Mouse (Mus musculus): Measurements from ENCODE around the gene 1700003F12Rik. TPM values are rescaled to one million over a fixed set of nuclear protein-coding genes. Genes with fewer than 3 reads are reported as not detected.
A peak's percentile ranks its signal among the peaks of the same experiment; 100 is the strongest.

1700003F12Rik gene
- not detected for total RNA-seq (2022)

- DNase-seq (ENCODE audit: low spot score in 2 of 2), result no peak
Observed at GRCm38 (mm10) chr2:154546711-154547110, at the start of gene 1700003F12Rik. Gene 1700003F12Rik, plus strand, starts transcription at chr2:154547085.

- DNase-seq (ENCODE audit: low spot score in 2 of 2), result no peak
Observed at GRCm38 (mm10) chr2:154498571-154498970, 48.3 kb upstream of the 1700003F12Rik start.

GRCm38 (mm10) chr2:154499717-154500247 is 47.1 kb upstream of the 1700003F12Rik start:
- DNase-seq (ENCODE audit: low spot score in 2 of 2), result no peak

- DNase-seq (ENCODE audit: low spot score in 2 of 2), result no peak
Observed at GRCm38 (mm10) chr2:154500758-154501157, 46.1 kb upstream of the 1700003F12Rik start.

GRCm38 (mm10) chr2:154507076-154507475 is 39.8 kb upstream of the 1700003F12Rik start:
- DNase-seq (ENCODE audit: low spot score in 2 of 2), result no peak

GRCm38 (mm10) chr2:154507566-154508283 is 39.2 kb upstream of the 1700003F12Rik start:
- DNase-seq (ENCODE audit: low spot score in 2 of 2), result peak in 1 of 2 experiments; percentile 10

GRCm38 (mm10) chr2:154508450-154508849 is 38.4 kb upstream of the 1700003F12Rik start:
- DNase-seq (ENCODE audit: low spot score in 2 of 2), result no peak

GRCm38 (mm10) chr2:154510141-154510540 is 36.7 kb upstream of the 1700003F12Rik start:
- DNase-seq (ENCODE audit: low spot score in 2 of 2), result no peak

GRCm38 (mm10) chr2:154516944-154517343 is 29.9 kb upstream of the 1700003F12Rik start:
- no peak for DNase-seq (ENCODE audit: low spot score in 2 of 2)

- no peak for DNase-seq (ENCODE audit: low spot score in 2 of 2)
Observed at GRCm38 (mm10) chr2:154517424-154517823, 29.5 kb upstream of the 1700003F12Rik start.

GRCm38 (mm10) chr2:154521449-154521848 is 25.4 kb upstream of the 1700003F12Rik start:
- no peak for DNase-seq (ENCODE audit: low spot score in 2 of 2)

GRCm38 (mm10) chr2:154522334-154522733 is 24.6 kb upstream of the 1700003F12Rik start:
- no peak for DNase-seq (ENCODE audit: low spot score in 2 of 2)

GRCm38 (mm10) chr2:154525285-154525684 is 21.6 kb upstream of the 1700003F12Rik start:
- DNase-seq (ENCODE audit: low spot score in 2 of 2), result no peak

GRCm38 (mm10) chr2:154526531-154526930 is 20.4 kb upstream of the 1700003F12Rik start:
- DNase-seq (ENCODE audit: low spot score in 2 of 2), result no peak

GRCm38 (mm10) chr2:154532888-154533287 is 14.0 kb upstream of the 1700003F12Rik start:
- no peak for DNase-seq (ENCODE audit: low spot score in 2 of 2)

- no peak for DNase-seq (ENCODE audit: low spot score in 2 of 2)
Observed at GRCm38 (mm10) chr2:154534704-154535270, 12.1 kb upstream of the 1700003F12Rik start.

GRCm38 (mm10) chr2:154538310-154538709 is 8.6 kb upstream of the 1700003F12Rik start:
- no peak for DNase-seq (ENCODE audit: low spot score in 2 of 2)

GRCm38 (mm10) chr2:154538710-154539109 is 8.2 kb upstream of the 1700003F12Rik start:
- no peak for DNase-seq (ENCODE audit: low spot score in 2 of 2)

- DNase-seq (ENCODE audit: low spot score in 2 of 2), result no peak
Observed at GRCm38 (mm10) chr2:154539720-154540119, 7.2 kb upstream of the 1700003F12Rik start.

GRCm38 (mm10) chr2:154541630-154542029 is 5.3 kb upstream of the 1700003F12Rik start:
- no peak for DNase-seq (ENCODE audit: low spot score in 2 of 2)

GRCm38 (mm10) chr2:154543567-154544347 is 3.1 kb upstream of the 1700003F12Rik start:
- peak; percentile 71 to 80 for DNase-seq (ENCODE audit: low spot score in 2 of 2)

GRCm38 (mm10) chr2:154548688-154549087 is 1.8 kb downstream of the 1700003F12Rik start:
- DNase-seq (ENCODE audit: low spot score in 2 of 2), result no peak

Data from gastrocnemius, adult 8-10 months (tissue).